Mouse (Mus musculus) liver, adult 2 months (tissue): ENCODE measurements around the gene Erh. TPM values are rescaled to one million over a fixed set of nuclear protein-coding genes. Genes with fewer than 3 reads are reported as not detected.

Source experiments
- DNase-seq: peaks from one replicate; pipeline ENCODE4 v3.0.0-alpha.2; 2011; ENCODE audit warnings: low read depth, low spot score; ENCODE audit errors: extremely low read depth
- H3K27ac ChIP-seq: fragments of 200-500 bp; replicated peaks from 2 replicates; pipeline ENCODE4 v1.5.1; 2012; ENCODE audit warnings: low read depth, mild to moderate bottlenecking, control low read depth, inconsistent platforms, low read length; ENCODE audit not compliant: insufficient read depth
- H3K27me3 ChIP-seq: fragments of 200-500 bp; 2 replicates; pipeline ENCODE4 v1.6.1; 2012; ENCODE audit warnings: mild to moderate bottlenecking, moderate library complexity, low read length, inconsistent platforms; ENCODE audit not compliant: control insufficient read depth, insufficient read depth
- H3K36me3 ChIP-seq: fragments of 200-500 bp; 2 replicates; pipeline ENCODE4 v1.6.1; 2012; ENCODE audit warnings: low read length, inconsistent platforms; ENCODE audit not compliant: control insufficient read depth, insufficient read depth
- H3K4me1 ChIP-seq: fragments of 200-500 bp; 2 replicates; pipeline ENCODE4 v1.6.1; 2011; ENCODE audit warnings: low read length; ENCODE audit not compliant: control insufficient read depth, insufficient read depth
- H3K4me3 ChIP-seq: fragments of 200-500 bp; 2 replicates; pipeline ENCODE4 v1.5.1; 2011; ENCODE audit warnings: low read depth, mild to moderate bottlenecking, control low read depth, low read length, moderate library complexity; ENCODE audit not compliant: insufficient read depth
- H3K79me2 ChIP-seq: fragments of 200-500 bp; 2 replicates; pipeline ENCODE4 v1.6.1; 2012; ENCODE audit warnings: inconsistent platforms, mild to moderate bottlenecking, low read length, moderate library complexity; ENCODE audit not compliant: control insufficient read depth, insufficient read depth
- H3K9ac ChIP-seq: fragments of 200-500 bp; 2 replicates; pipeline ENCODE4 v1.6.1; 2012; ENCODE audit warnings: low read depth, mild to moderate bottlenecking, control low read depth, inconsistent platforms, low read length
- CTCF ChIP-seq: fragments of 200-500 bp; IDR thresholded peaks from 2 replicates; pipeline ENCODE4 v1.5.1; 2011; ENCODE audit warnings: low read depth, low read length, control low read depth
- POLR2A ChIP-seq: fragments of 200-500 bp; IDR thresholded peaks from 2 replicates; pipeline ENCODE4 v1.6.1; 2011; ENCODE audit warnings: low read length, control low read depth; ENCODE audit not compliant: insufficient read depth; ENCODE audit errors: extremely low read depth
- WGBS: fragments of 180-500 bp; shearing (Covaris S2); methylation state at CpG from one replicate; pipeline ENCODE4 v1.1.7; 2018; 5-methylcytosine and 5-hydroxymethylcytosine counted together
- polyA plus RNA-seq: library from polyadenylated mRNA; depleted of rRNA; stranded (reverse); fragments of >200 nt; gene quantifications from 2 replicates; pipeline ENCODE4 v1.2.3, GENCODE M21; 2012
- total RNA-seq: library from RNA; depleted of rRNA; stranded (reverse); fragments of >200 nt; gene quantifications from 2 replicates; pipeline ENCODE4 v1.2.3, GENCODE M21; 2014

Gene Erh
- total and polyA plus RNA-seq, 2 experiments: 17.6 to 21.2 TPM

GRCm38 (mm10) chr12:80687788-80688211, 43.7 kb upstream of the Erh start:
- 29% methylated on average over 10 of the region's 10 CpGs for WGBS
- no peaks in the 10 kb centered on the region for H3K36me3 ChIP-seq
- no peaks in the 10 kb centered on the region for H3K4me1 ChIP-seq
- peak; percentile 41 for DNase-seq
- H3K4me3 ChIP-seq: no peak overlapping the region
- peaks cover 8% of the 10 kb centered on the region for H3K27me3 ChIP-seq
- H3K9ac ChIP-seq: no peak overlapping the region
- TF ChIP-seq POLR2A: no peak
- TF ChIP-seq CTCF: no peak
- H3K27ac ChIP-seq: no peak overlapping the region
- no peaks in the 10 kb centered on the region for H3K79me2 ChIP-seq

DNA sequence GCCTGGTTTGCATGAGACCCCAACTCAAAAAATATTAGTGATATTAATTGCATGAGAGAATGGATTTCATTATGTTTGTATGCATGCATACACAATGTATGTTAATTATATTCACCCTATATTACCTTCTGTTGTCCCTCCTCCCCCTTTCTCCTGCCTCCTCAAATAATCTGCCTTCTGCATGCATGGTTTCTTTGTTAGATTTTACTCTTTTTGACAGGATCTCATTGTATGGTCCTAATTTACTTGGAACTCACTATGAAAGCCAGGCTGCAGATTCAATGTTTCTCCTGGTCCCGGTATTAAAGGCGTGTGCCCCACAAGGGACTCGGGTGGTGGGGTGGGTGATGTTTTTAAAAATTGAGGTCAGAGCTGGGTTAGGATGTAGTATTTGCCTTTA, 40.2 kb upstream of the Erh start:
- H3K36me3 ChIP-seq: peaks cover 4% of the 10 kb centered on the region; the same call in 1 of the 2 replicates
- no peak overlapping the region for H3K9ac ChIP-seq
- no peak for TF ChIP-seq POLR2A
- no peak for TF ChIP-seq CTCF
- H3K27ac ChIP-seq: no peak overlapping the region
- H3K4me1 ChIP-seq: no peaks in the 10 kb centered on the region
- no peak for DNase-seq
- no peaks in the 10 kb centered on the region for H3K27me3 ChIP-seq
- 93% methylated on average over 3 of the region's 3 CpGs for WGBS
- no peaks in the 10 kb centered on the region for H3K79me2 ChIP-seq
- H3K4me3 ChIP-seq: no peak overlapping the region

DNA sequence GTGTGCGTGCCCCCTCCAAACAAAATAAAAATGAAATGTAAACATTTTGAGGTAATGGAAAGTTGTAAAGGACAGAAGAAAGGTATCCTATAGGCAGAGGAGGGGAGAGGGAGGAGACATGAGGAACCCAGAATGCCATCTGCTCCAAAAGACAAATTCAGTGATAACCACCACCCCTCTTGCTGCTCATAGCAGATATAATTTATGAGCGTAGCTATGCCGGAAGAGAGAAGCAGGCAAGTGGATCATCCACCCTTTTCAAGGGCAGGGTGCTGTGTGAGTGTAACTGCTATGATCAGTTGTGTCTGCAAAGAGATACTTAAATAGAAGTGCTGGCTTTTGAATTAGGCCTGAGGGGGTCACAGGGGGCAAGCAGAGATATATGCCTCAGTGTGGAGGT, 39.4 kb upstream of the Erh start:
- 97% methylated on average over 3 of the region's 3 CpGs for WGBS
- TF ChIP-seq POLR2A: no peak
- TF ChIP-seq CTCF: no peak
- Histone ChIP-seq H3K79me2 (no peaks in the 10 kb centered on the region), H3K27me3 (no peaks in the 10 kb centered on the region), H3K27ac (no peak overlapping the region), H3K4me1 (no peaks in the 10 kb centered on the region), H3K9ac (no peak overlapping the region), H3K4me3 (no peak overlapping the region), H3K36me3 (peaks cover 5% of the 10 kb centered on the region; the same call in 1 of the 2 replicates)
- no peak for DNase-seq

GRCm38 (mm10) chr12:80681340-80681739, 37.2 kb upstream of the Erh start:
- peak; percentile 46 for TF ChIP-seq CTCF
- TF ChIP-seq POLR2A: no peak
- no peaks in the 10 kb centered on the region for H3K4me1 ChIP-seq
- H3K4me3 ChIP-seq: no peak overlapping the region
- no peaks in the 10 kb centered on the region for H3K27me3 ChIP-seq
- no peak overlapping the region for H3K27ac ChIP-seq
- no peak overlapping the region for H3K9ac ChIP-seq
- WGBS: 80% methylated on average over 1 of the region's 1 CpGs
- H3K36me3 ChIP-seq: peaks cover 16% of the 10 kb centered on the region; the same call in 1 of the 2 replicates
- peak; percentile 14 for DNase-seq
- H3K79me2 ChIP-seq: no peaks in the 10 kb centered on the region

GRCm38 (mm10) chr12:80673170-80673569, 29.0 kb upstream of the Erh start:
- 4% methylated on average over 3 of the region's 3 CpGs for WGBS
- Histone ChIP-seq H3K27me3 (no peaks in the 10 kb centered on the region), H3K9ac (no peak overlapping the region), H3K79me2 (no peaks in the 10 kb centered on the region), H3K4me1 (no peaks in the 10 kb centered on the region), H3K27ac (no peak overlapping the region), H3K36me3 (peaks cover 34% of the 10 kb centered on the region), H3K4me3 (no peak overlapping the region)
- DNase-seq: peak; percentile 69
- TF ChIP-seq POLR2A: no peak
- TF ChIP-seq CTCF: peak; percentile 76

GRCm38 (mm10) chr12:80668391-80668790, 24.2 kb upstream of the Erh start:
- H3K27me3 ChIP-seq: no peaks in the 10 kb centered on the region

More at GRCm38 (mm10) chr12:80668391-80668790, 24.2 kb upstream of the Erh start:
- 71% methylated on average over 2 of the region's 2 CpGs for WGBS
- Histone ChIP-seq H3K36me3 (peaks cover 26% of the 10 kb centered on the region), H3K27ac (no peak overlapping the region), H3K79me2 (no peaks in the 10 kb centered on the region), H3K4me1 (peaks cover 1% of the 10 kb centered on the region; the same call in 1 of the 2 replicates), H3K9ac (no peak overlapping the region), H3K4me3 (no peak overlapping the region)
- no peak for DNase-seq
- TF ChIP-seq CTCF: no peak
- no peak for TF ChIP-seq POLR2A
